Mouse (Mus musculus) ES-E14 (cell line): ENCODE measurements around the gene Mypn.

Experiments used
- CHD2 ChIP-seq: IDR thresholded peaks from 2 replicates; pipeline ENCODE4 v1.6.1; 2014; ENCODE audit warnings: mild to moderate bottlenecking, low read depth, low read length, inconsistent platforms
- HCFC1 ChIP-seq: IDR thresholded peaks from 2 replicates; pipeline ENCODE4 v1.6.1; 2012; ENCODE audit warnings: low read length, inconsistent platforms, borderline replicate concordance; ENCODE audit not compliant: insufficient read depth
- MAFK ChIP-seq: IDR thresholded peaks from 2 replicates; pipeline ENCODE4 v1.6.1; 2014; ENCODE audit warnings: mild to moderate bottlenecking, low read depth, low read length, inconsistent platforms; ENCODE audit not compliant: insufficient read depth
- ZC3H11A ChIP-seq: IDR thresholded peaks from 2 replicates; pipeline ENCODE4 v1.6.1; 2012; ENCODE audit warnings: low read depth, mild to moderate bottlenecking, inconsistent platforms, low read length, borderline replicate concordance
- ZNF384 ChIP-seq: IDR thresholded peaks from 2 replicates; pipeline ENCODE4 v1.6.1; 2012; ENCODE audit warnings: low read depth, low read length, inconsistent platforms

GRCm38 (mm10) chr10:63182177-63182768 lies 21.5 kb downstream of the Mypn start:
- peak; percentile 76 for TF ChIP-seq ZNF384
- TF ChIP-seq MAFK, result peak; percentile 63; the same call in 1 of the 2 replicates
- TF ChIP-seq ZC3H11A, result no peak
- 0 out of 2 replicates have a peak, but pooled peaks have one; percentile 18 for TF ChIP-seq HCFC1
- TF ChIP-seq CHD2, result peak; percentile 46; the same call in 1 of the 2 replicates
